8 mouse cellular contexts compared by ENCODE assay signal in the genomic region with DNA sequence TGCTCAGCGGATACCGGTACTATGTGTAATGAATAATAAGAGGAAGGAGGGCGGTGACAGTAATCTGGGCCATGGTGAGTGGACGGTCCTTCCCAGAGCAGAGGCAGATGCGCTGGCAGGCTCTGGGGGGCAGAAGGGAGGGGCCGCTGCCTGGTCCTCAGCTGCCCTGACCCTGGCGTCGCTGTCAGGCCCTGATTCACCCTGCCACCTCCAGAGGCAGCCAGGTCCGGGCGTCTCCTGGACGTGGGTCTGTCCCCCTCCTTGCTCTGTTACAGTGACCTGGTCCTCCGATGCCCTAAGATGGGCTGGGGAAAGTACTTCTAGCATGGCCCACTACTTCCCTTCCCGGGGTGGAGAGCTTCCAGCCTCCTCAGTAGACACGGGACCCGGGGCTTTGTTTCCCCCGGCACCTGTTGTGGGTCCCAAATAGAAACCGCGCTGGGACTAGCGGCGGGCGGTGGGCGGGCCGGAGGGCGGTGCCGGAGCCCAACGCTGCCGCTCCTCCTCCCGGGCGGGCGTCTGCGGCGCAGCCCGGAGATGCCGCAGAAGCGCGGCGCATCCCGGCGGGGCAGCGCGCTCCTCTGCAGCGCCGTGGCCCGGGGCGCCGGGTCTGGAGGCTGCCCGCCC.
A peak's percentile ranks its signal among the peaks of the same experiment; 100 is the strongest.
DNase-seq lines count a peak whose midpoint lies in the region; TF ChIP-seq lines count a peak whose summit lies in the region.

No protein-coding gene starts in this region.

- in situ Hi-C loops in ES-E14 (cut with MboI; ENCODE audit: low sequenced_read_pairs in 2 of 2, unreplicated experiment in 2 of 2), result no loop called here

- peak overlapping the region; percentile 73 for H3K9ac ChIP-seq in ES-E14 (ENCODE audit: insufficient read depth, low read depth, low read length, poor library complexity, severe bottlenecking)

- peak overlapping the region; percentile 86 to 92 for H3K4me3 ChIP-seq in ES-E14 (ENCODE audit: insufficient read depth in 1 of 2, low read depth in 1 of 2, low read length in 2 of 2, poor library complexity in 1 of 2, severe bottlenecking in 1 of 2)
- peak overlapping the region; percentile 95 for H3K4me3 ChIP-seq in hindbrain, embryonic 10.5 days

- H3K4me1 ChIP-seq in ES-E14 (ENCODE audit: control insufficient read depth in 2 of 2, insufficient read depth in 2 of 2, low read length in 2 of 2, poor library complexity in 1 of 2), result peaks cover 9 to 13% of the 10 kb centered on the region in 2 experiments
- peaks cover 58% of the 10 kb centered on the region for H3K4me1 ChIP-seq in hindbrain, embryonic 10.5 days (replicated peaks)

- DNase-seq in ES-E14 (ENCODE audit: low read depth, low spot score), result peak; percentile 62
- DNase-seq in cerebellum, adult 18-20 months, result peak; percentile 58 to 73
- DNase-seq in forelimb bud, embryonic 11.5 days (ENCODE audit: low read depth, low spot score), result peak; percentile 28
- peak; percentile 75 for DNase-seq in hindbrain, embryonic 10.5 days (ENCODE audit: low spot score)
- DNase-seq in layer of hippocampus, postnatal 14 days (ENCODE audit: low spot score in 2 of 2), result peak; percentile 47 to 52
- DNase-seq in lung, postnatal 25 days (ENCODE audit: low spot score), result peak; percentile 67
- DNase-seq in ovary, postnatal 14 days (ENCODE audit: low spot score), result peak; percentile 49
- DNase-seq in thymus, postnatal 4 days, result peak; percentile 82

- H3K36me3 ChIP-seq in ES-E14 (ENCODE audit: control insufficient read depth, insufficient read depth, low read length, poor library complexity, severe bottlenecking), result no peaks in the 10 kb centered on the region
- H3K36me3 ChIP-seq in hindbrain, embryonic 10.5 days, result no peaks in the 10 kb centered on the region

- H3K9me3 ChIP-seq in ES-E14 (ENCODE audit: control insufficient read depth, insufficient read depth, low read depth, low read length), result no peaks in the 10 kb centered on the region
- H3K9me3 ChIP-seq in hindbrain, embryonic 10.5 days, result no peaks in the 10 kb centered on the region

- H3K27ac ChIP-seq in ES-E14 (ENCODE audit: insufficient read depth, low read depth, low read length, poor library complexity, severe bottlenecking), result peak overlapping the region; percentile 46; the same call in 1 of the 2 replicates
- peak overlapping the region; percentile 94 for H3K27ac ChIP-seq in hindbrain, embryonic 10.5 days

- peaks cover 11% of the 10 kb centered on the region for H3K27me3 ChIP-seq in hindbrain, embryonic 10.5 days (ENCODE audit: insufficient read depth, poor library complexity, severe bottlenecking)

- under 1% methylated on average over 47 of the region's 47 CpGs for WGBS in hindbrain, embryonic 10.5 days

TF ChIP-seq in ES-E14, 5 proteins besides CTCF, POLR2A, EP300 and RAD21:
- TF ChIP-seq MAFK (IDR thresholded peaks at IDR 0.05; ENCODE audit: insufficient read depth, low read depth, low read length) (no peak), HCFC1 (IDR thresholded peaks at IDR 0.05; ENCODE audit: borderline replicate concordance, insufficient read depth, low read length) (no peak), ZNF384 (IDR thresholded peaks at IDR 0.05; ENCODE audit: low read depth, low read length) (no peak), ZC3H11A (IDR thresholded peaks at IDR 0.05; ENCODE audit: borderline replicate concordance, low read depth, low read length) (no peak), CHD2 (IDR thresholded peaks at IDR 0.05; ENCODE audit: low read depth, low read length) (no peak)

Comparison
In these comparisons a context has a peak if more than half of its experiments do, and no peak if none do; other contexts are left out.
1. Peak in every context shown above with its lines: DNase-seq, H3K4me3 ChIP-seq and H3K27ac ChIP-seq.
2. DNase-seq: peak in every context shown above with its lines; median percentile 82 in thymus, postnatal 4 days; 75 in hindbrain, embryonic 10.5 days; 67 in lung, postnatal 25 days; 66 in cerebellum, adult 18-20 months; 62 in ES-E14; 50 in layer of hippocampus, postnatal 14 days; 49 in ovary, postnatal 14 days; 28 in forelimb bud, embryonic 11.5 days.